Mouse (Mus musculus): ENCODE measurements around the gene 1700016D06Rik. TPM values are rescaled to one million over a fixed set of nuclear protein-coding genes. Genes with fewer than 3 reads are reported as not detected.
"Not testable (repeated sequence)": the region's sequence is repeated elsewhere in the genome, so short reads cannot be mapped to it uniquely, and the experiment has no call there.

The 1700016D06Rik gene
- polyA plus RNA-seq, 1 experiment from 2014 or later = not detected

DNA sequence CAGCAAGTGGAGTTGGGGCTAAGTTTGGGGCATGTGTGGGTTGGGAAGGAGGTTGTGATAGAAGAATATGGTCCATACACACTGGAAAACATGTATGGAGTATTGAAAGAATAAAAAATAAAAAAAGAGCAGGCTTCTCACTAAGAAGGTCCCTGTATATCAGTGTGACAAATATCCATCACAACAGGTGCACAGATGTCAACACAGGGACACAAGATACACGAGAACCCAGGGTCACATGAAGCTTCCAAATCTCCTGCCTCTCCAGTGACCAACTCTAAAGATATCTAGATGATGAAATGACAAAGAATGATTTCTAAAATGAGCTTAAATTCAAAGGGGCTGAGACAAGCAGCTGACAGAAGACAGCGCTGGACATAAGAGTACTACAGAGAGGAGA, 32.6 kb downstream of the 1700016D06Rik start:
- Histone ChIP-seq H3K9ac (no peak overlapping the region), H3K4me2 (no peak overlapping the region), H3K9me3 (no peaks in the 10 kb centered on the region), H3K27me3 (no peaks in the 10 kb centered on the region), H3K4me3 (no peak overlapping the region), H3K27ac (no peak overlapping the region), H3K36me3 (no peaks in the 10 kb centered on the region), H3K4me1 (no peaks in the 10 kb centered on the region)
- 66% methylated on average over 2 of the region's 2 CpGs for WGBS
- ATAC-seq (ENCODE audit: insufficient number of reproducible peaks, insufficient read depth, low FRiP score, low TSS enrichment, low read depth) = no peak

GRCm38 (mm10) chr8:11666023-11666716, 34.7 kb downstream of the 1700016D06Rik start:
- not testable (repeated sequence) for ATAC-seq (ENCODE audit: insufficient number of reproducible peaks, insufficient read depth, low FRiP score, low TSS enrichment, low read depth); H3K4me3 ChIP-seq; H3K9me3 ChIP-seq; H3K27ac ChIP-seq; H3K4me1 ChIP-seq; H3K27me3 ChIP-seq; H3K9ac ChIP-seq; H3K36me3 ChIP-seq; H3K4me2 ChIP-seq
- 86% methylated on average over 20 of the region's 20 CpGs for WGBS

- Histone ChIP-seq H3K4me3 (no peak overlapping the region), H3K36me3 (no peaks in the 10 kb centered on the region), H3K4me1 (no peaks in the 10 kb centered on the region), H3K9ac (no peak overlapping the region), H3K27ac (no peak overlapping the region), H3K9me3 (no peaks in the 10 kb centered on the region), H3K27me3 (no peaks in the 10 kb centered on the region), H3K4me2 (no peak overlapping the region)
- no peak for ATAC-seq (ENCODE audit: insufficient number of reproducible peaks, insufficient read depth, low FRiP score, low TSS enrichment, low read depth)
- 86% methylated on average over 3 of the region's 3 CpGs for whole genome bisulfite sequencing
Observed at GRCm38 (mm10) chr8:11661969-11662368, 38.9 kb downstream of the 1700016D06Rik start.

DNA sequence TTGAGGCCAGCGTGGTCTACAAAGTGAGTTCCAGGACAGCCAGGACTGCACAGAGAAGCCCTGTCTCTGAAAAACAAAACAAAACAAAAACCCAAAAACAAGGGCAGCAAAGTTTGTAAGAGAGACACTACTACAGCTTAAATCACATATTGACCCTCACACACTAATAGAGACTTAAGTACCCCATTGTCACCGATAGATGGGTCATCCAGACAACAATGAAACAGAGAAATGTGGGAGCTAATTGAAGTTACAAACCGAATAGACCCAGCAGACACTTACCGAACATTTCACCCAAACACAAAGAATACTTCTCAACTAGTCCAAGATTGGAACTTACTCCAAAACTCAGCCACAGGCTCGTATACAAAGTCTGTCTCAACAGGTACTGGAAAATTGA, 50.8 kb downstream of the 1700016D06Rik start:
- no peak for ATAC-seq (ENCODE audit: insufficient number of reproducible peaks, insufficient read depth, low FRiP score, low TSS enrichment, low read depth)
- H3K36me3 ChIP-seq = no peaks in the 10 kb centered on the region
- WGBS = 86% methylated on average over 5 of the region's 5 CpGs
- no peak overlapping the region for H3K9ac ChIP-seq
- no peak overlapping the region for H3K4me2 ChIP-seq
- H3K4me3 ChIP-seq = no peak overlapping the region
- peaks cover 12% of the 10 kb centered on the region for H3K4me1 ChIP-seq
- H3K27me3 ChIP-seq = no peaks in the 10 kb centered on the region
- peaks cover 2% of the 10 kb centered on the region; the same call in 1 of the 2 replicates for H3K9me3 ChIP-seq
- H3K27ac ChIP-seq = no peak overlapping the region

DNA sequence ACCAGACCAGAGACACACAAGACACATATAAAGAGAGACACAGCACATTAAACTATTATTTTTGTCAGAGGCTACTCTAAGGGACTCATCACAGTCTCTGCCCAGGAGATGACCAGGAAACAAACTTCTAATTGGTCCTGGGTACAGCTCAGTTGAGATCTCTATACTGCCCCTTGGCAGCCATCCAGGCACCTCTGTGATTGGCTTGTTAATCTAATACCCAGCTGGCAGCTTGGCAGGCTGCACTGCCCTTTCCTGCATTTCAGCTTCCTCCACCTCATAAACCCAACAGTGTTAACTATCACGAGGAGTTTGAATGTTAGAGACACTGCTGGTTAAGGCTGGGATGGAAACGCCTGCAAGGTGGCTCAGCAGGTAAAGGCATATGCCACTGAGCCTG, 57.7 kb downstream of the 1700016D06Rik start:
- Histone ChIP-seq H3K27ac (no peak overlapping the region), H3K4me2 (no peak overlapping the region), H3K9me3 (no peaks in the 10 kb centered on the region), H3K4me1 (peaks cover 12% of the 10 kb centered on the region), H3K27me3 (no peaks in the 10 kb centered on the region), H3K9ac (no peak overlapping the region), H3K4me3 (no peak overlapping the region), H3K36me3 (peaks cover 13% of the 10 kb centered on the region)
- ATAC-seq (ENCODE audit: insufficient number of reproducible peaks, insufficient read depth, low FRiP score, low TSS enrichment, low read depth) = no peak
- WGBS = 79% methylated on average over 2 of the region's 2 CpGs

- Histone ChIP-seq H3K9ac (no peak overlapping the region), H3K36me3 (peaks cover 13% of the 10 kb centered on the region), H3K27ac (no peak overlapping the region), H3K4me1 (peaks cover 13% of the 10 kb centered on the region), H3K4me2 (no peak overlapping the region), H3K27me3 (no peaks in the 10 kb centered on the region), H3K9me3 (no peaks in the 10 kb centered on the region), H3K4me3 (no peak overlapping the region)
- no peak for ATAC-seq (ENCODE audit: insufficient number of reproducible peaks, insufficient read depth, low FRiP score, low TSS enrichment, low read depth)
- WGBS = 54% methylated on average over 2 of the region's 2 CpGs
Observed at GRCm38 (mm10) chr8:11640606-11641005, 60.3 kb downstream of the 1700016D06Rik start.

DNA sequence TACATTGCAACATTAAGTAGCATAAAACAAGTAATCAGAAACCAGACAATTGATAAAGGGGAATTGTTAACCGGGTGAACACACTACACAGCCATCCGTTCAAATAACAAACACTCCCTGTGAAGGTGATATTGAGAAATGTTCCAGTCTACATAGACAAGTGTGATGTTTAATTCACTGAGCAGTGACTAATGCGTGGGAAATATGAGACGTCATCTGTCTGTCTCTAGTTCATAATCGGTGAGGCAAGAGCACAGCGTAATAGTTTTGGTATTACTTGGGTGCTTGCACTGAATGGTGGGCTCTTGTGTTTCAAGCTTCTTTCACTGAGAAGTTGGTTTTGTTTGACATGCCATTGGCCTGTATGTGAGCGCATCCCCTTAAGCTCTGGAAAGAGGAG, 63.3 kb downstream of the 1700016D06Rik start:
- Histone ChIP-seq H3K9ac (no peak overlapping the region), H3K9me3 (no peaks in the 10 kb centered on the region), H3K27ac (no peak overlapping the region), H3K27me3 (no peaks in the 10 kb centered on the region), H3K4me2 (no peak overlapping the region), H3K36me3 (peaks cover 15% of the 10 kb centered on the region), H3K4me1 (peaks cover 24% of the 10 kb centered on the region), H3K4me3 (no peak overlapping the region)
- ATAC-seq (ENCODE audit: insufficient number of reproducible peaks, insufficient read depth, low FRiP score, low TSS enrichment, low read depth) = no peak
- 89% methylated on average over 7 of the region's 7 CpGs for WGBS

- peak overlapping the region; percentile 94 for H3K9ac ChIP-seq
- peak; percentile 48 for ATAC-seq (ENCODE audit: insufficient number of reproducible peaks, insufficient read depth, low FRiP score, low TSS enrichment, low read depth)
- WGBS = 5% methylated on average over 30 of the region's 30 CpGs
Observed at GRCm38 (mm10) chr8:11636324-11637057, 64.4 kb downstream of the 1700016D06Rik start.

GRCm38 (mm10) chr8:11635611-11636081, 65.2 kb downstream of the 1700016D06Rik start, which contains the start of gene Ankrd10:
Gene Ankrd10, minus strand, starts transcription at chr8:11635757.
- WGBS = 0% methylated on average over 40 of the region's 40 CpGs
- Histone ChIP-seq H3K4me1 (peaks cover 38% of the 10 kb centered on the region), H3K27me3 (no peaks in the 10 kb centered on the region), H3K9ac (peak within 1 kb of the TSS; percentile 94), H3K4me2 (peak within 1 kb of the TSS; percentile 80), H3K4me3 (peak within 1 kb of the TSS; percentile 95), H3K27ac (peak within 1 kb of the TSS; percentile 99), H3K9me3 (no peaks in the 10 kb centered on the region), H3K36me3 (peaks cover 24% of the 10 kb centered on the region)
- ATAC-seq (ENCODE audit: insufficient number of reproducible peaks, insufficient read depth, low FRiP score, low TSS enrichment, low read depth) = peak; percentile 94

More at GRCm38 (mm10) chr8:11636324-11637057, 64.4 kb downstream of the 1700016D06Rik start:
- peak overlapping the region; percentile 99 for H3K27ac ChIP-seq
- H3K36me3 ChIP-seq = peaks cover 23% of the 10 kb centered on the region
- H3K4me2 ChIP-seq = peak overlapping the region; percentile 80
- peak overlapping the region; percentile 95 for H3K4me3 ChIP-seq
- no peaks in the 10 kb centered on the region for H3K9me3 ChIP-seq
- H3K4me1 ChIP-seq = peaks cover 34% of the 10 kb centered on the region
- H3K27me3 ChIP-seq = no peaks in the 10 kb centered on the region

DNA sequence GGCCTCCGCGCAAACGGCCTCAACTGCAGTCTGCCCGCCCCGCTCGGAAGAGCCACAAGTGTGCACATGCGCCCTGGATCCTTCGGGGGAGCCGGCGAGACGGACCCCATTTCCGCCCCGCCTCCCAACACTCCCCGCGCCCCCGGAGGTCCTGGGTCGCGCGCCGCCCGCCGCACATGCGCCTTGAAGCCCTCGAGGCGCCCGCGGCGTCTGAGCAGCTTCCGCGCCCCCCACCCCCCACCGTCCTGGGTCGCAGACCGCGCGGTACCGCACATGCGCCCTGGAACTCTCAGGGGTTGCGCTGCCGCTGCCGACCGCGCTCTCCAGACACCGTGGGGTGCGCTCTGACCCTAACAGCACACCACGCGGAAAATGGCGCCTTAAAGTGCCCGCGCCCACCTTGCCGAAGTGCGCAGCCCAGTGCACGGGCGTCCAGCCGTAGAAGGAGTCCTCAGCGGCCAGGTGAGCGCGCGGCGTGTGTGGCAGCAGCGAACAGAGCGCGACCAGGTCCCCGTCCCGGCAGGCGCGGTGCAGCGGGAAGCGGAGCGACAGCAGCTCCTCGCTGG, 65.8 kb downstream of the 1700016D06Rik start:
- Histone ChIP-seq H3K36me3 (peaks cover 25% of the 10 kb centered on the region), H3K27me3 (no peaks in the 10 kb centered on the region), H3K9me3 (no peaks in the 10 kb centered on the region), H3K27ac (peak overlapping the region; percentile 99), H3K4me3 (peak overlapping the region; percentile 95), H3K4me2 (peak overlapping the region; percentile 80), H3K9ac (peak overlapping the region; percentile 94), H3K4me1 (peaks cover 44% of the 10 kb centered on the region)
- ATAC-seq (ENCODE audit: insufficient number of reproducible peaks, insufficient read depth, low FRiP score, low TSS enrichment, low read depth) = peak; percentile 87
- under 1% methylated on average over 61 of the region's 70 CpGs for WGBS

DNA sequence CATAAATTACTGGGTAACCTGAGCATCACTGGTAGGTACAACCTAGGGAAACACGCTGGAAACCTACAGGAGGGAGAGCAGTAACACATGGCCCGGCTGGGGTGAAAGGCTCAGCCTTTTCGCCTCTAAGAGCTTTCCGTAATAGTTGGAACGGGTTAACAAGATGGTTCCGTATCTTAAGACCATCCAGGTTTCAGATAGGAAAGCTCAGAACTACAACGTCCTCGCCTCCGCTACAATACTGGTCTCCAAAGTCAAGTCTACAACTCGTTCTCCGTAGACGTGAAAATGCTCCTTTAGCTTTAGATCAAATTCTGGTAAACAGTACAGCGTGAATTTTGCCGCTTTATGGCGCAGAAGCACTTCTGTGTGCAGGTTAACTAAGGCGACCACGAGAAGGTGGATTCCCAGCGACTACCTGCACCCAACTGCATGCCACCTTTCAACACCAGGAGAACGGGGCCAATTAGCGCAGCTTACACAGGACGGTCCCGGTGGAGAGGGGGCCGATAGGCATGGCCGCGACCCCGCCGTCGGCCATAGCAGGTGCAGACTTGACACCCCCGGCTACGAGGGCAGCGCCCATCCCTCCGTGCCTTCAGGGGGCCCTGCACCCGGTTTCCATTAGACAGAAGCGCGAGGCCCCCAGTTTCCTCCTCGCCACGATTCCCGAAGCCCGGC, 66.4 kb downstream of the 1700016D06Rik start:
- WGBS = under 1% methylated on average over 38 of the region's 39 CpGs
- H3K27me3 ChIP-seq = no peaks in the 10 kb centered on the region
- H3K4me1 ChIP-seq = peaks cover 48% of the 10 kb centered on the region
- H3K9ac ChIP-seq = peak overlapping the region; percentile 94
- peak overlapping the region; percentile 95 for H3K4me3 ChIP-seq
- ATAC-seq (ENCODE audit: insufficient number of reproducible peaks, insufficient read depth, low FRiP score, low TSS enrichment, low read depth) = no peak
- no peaks in the 10 kb centered on the region for H3K9me3 ChIP-seq
- H3K36me3 ChIP-seq = peaks cover 29% of the 10 kb centered on the region
- H3K27ac ChIP-seq = peak overlapping the region; percentile 99
- peak overlapping the region; percentile 80 for H3K4me2 ChIP-seq
